Mouse (Mus musculus) lung, postnatal 0 days (tissue): ENCODE measurements around the gene 4930556J24Rik.

Experiments
- CTCF ChIP-seq: IDR thresholded peaks from 2 replicates; pipeline ENCODE4 v1.5.1; 2016; ENCODE audit warnings: antibody characterized with exemption, mild to moderate bottlenecking
- EP300 ChIP-seq: IDR thresholded peaks from 2 replicates; pipeline ENCODE4 v1.6.1; 2016; ENCODE audit warnings: antibody characterized with exemption, mild to moderate bottlenecking, control low read depth

DNA sequence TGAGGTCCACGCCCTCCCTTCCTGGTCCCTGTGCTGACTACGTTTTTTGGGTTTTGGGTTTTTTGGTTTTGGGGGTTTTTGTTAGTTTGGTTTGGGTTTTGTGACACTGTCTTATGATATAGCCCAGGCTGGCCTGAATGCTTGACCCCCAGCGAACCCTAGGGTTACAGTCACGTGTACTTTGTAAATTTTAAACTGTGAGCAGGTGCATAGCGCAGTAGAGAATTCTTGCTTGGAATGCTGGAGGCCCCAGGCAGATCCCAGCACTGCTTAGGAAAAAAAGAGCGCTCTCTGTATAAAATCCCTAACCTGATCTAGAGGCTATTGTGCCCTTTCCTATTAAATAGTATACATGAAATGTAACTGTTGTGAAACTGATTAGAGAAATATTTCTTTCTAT lies 16.6 kb upstream of the 4930556J24Rik start:
- TF ChIP-seq CTCF, result no peak
- no peak for TF ChIP-seq EP300
